Mouse (Mus musculus) kidney, postnatal 10 days (tissue): Measurements from ENCODE around the gene Stk10.
A peak's percentile ranks its signal among the peaks of the same experiment; 100 is the strongest.

Experiments
- DNase-seq: peaks from one replicate; pipeline ENCODE4 v3.0.0; 2021; ENCODE audit warnings: mixed read lengths

Gene Stk10

DNA sequence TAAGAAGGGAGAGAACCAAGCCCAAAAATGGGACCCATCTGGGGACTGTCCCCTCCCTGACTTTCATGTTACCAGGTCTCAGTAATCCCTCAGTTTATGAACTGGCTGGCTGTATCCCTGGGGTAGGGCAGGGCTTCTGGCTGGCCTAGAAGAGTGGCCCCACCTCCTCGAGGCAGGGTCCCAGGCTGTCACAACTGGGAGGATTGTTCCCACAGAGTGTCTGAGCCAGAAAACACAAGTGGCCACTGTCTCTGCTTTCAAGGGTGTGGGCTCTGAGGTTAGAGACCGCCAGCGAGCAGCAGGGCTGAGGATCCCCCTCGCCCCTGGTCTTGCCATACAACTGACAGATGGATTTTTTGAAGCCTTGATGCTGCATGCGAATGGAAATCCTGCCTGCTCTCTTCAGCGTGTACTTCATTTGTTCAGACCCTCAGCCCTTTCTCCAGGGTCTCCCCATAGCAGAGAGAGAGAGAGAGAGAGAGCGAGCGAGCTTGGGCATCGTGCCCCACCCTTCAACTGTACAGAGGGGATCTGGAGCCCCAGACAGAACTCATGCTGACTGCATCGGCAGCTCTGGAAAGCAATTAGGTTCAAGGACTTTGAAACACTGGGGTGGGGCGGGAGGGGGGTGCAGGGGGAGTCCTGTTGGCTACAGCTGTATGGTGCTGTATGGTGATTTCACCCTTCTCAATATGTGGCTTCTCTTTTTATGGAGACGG is 18.6 kb downstream of the Stk10 start:
- DNase-seq, result no peak

DNA sequence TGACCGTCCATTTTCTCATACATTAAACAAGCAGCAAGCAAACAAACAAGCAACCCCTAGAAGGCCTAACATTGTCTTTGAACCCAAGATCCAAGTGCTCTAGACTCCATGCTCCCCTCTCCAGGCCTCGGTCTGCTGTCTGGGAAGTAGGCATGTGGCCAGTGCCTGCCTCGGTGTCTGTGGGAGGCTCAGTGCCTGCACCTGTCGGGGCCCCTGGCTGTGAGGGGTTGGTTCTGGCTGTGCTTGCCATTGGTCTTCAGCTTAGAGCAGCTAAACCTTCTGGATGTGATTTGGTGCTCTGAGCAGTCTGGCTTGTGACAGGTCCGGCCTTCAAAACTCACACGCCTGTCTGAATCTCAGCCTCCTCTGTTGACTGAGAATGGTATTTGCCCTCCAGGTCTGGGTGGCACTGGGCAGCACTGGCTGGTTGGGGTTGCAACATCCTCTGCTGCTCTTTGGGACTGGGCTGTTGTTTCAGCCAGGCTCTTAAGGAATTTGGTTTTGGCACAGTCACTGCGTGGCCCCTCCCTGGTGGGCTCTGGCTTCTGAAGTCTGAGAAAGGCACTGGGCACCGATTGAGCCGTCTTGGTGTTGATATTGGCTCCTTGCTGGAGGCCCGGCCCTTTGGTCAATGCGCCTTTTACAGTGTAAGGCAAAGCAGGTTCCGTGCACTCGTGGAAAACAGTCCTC is 19.4 kb downstream of the Stk10 start:
- peak; percentile 57 for DNase-seq

DNA sequence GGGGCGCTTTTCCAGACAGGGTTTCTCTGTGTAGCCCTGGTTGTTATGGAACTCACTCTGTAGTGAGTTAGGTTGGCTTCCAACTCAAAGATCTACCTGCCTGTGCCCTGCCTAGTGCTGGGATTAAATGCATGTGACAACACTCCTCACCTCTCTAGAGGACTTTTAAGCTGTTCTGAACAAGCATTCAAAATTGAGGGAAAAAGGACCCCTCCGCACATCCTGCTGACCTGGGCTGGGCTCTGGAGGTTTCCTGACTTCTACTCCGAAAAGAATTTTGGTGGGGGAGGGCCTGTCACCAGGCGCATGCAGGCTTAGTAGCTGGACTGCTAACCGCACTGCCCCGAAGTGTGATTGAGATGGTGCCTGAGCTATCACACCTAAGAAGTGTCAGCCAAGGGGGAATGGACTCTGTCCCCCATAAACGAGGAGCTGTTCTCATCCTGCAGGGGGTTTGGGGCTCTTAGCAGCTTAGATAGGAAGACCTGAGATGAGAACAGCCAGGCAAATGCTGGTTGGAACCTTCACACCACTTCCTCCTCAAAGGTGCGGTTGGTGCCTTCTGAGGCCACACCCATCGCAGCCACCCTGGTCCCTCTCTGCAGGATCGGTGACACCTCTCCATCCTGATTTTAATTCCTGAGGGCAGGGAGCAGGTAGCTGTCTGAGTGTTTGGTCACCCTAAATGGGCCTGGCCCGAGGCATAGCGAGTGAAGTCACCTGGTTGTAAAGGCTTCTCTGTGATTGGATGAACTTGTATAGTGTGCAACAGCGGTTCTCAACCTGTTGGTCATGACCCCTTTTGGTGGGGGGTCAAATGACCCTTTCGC is 20.4 kb downstream of the Stk10 start:
- DNase-seq, result no peak

DNA sequence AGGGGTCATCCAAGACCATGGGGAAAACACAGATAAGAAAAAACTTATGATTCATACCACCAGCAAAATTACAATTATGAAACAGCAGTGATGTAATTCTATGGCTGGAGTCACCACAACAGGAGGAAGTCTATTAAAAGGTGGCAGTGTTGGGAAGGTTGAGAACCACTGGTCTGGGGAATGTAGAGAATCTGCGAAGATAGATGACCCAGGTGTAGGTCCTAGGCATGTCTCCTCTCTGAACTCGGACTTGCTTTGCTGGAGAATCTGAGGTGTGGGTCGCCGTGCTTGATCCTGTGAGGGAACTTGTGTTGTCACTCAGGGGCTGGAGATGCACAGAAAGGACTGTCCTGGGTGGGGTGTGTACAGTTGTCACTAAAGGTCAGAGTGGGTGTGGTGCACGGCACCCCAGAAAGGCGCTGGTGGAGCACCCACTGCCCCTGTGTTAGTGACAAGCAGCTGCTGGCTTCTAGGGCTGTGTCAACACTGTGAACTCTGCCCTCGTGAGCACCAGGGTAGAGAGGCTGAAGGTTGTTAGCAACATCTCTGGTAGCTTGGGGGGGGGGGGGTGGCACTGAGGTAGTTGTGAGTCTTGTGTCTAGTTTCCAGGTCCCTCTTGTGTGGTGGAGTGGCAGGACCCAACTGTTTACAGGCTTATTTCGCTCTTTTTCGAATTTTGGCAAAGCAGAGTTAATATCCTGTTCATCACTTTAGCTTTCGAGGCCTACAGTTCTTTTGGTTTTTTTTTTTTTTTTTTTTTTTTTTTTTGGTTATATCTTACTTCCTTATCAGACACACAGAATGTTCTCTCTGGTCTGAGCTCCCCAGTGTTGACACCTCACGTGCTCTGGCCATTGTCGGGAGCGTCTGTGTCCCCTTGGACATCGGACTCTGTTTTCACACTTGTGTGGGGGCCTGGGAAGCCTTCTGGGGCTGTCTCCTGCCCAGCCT is 21.3 kb downstream of the Stk10 start:
- no peak for DNase-seq

DNA sequence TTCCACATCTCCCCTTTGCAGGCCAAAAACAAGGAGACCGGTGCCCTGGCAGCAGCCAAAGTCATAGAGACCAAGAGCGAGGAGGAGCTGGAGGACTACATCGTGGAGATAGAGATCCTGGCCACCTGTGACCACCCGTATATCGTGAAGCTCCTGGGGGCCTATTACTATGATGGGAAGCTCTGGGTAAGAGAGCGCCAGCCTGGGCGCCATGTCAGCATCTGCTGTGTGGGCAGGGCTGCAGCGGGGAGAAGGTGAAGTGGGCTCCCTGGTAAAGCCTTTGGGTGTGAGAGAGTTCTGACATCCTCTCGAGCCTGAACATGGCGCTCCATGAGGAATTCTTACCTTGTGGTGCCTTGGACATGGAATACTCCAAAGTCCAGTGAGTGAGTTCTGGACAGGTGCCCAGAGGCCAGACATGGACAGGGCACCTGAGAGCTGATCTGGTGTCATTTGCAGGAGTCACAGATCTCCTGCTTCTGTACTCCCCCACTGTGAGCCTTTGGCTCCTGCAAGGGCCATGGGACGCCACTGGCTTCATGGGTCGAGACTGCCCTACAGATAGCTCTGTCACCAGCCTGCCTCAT is 22.1 kb downstream of the Stk10 start:
- no peak for DNase-seq

DNA sequence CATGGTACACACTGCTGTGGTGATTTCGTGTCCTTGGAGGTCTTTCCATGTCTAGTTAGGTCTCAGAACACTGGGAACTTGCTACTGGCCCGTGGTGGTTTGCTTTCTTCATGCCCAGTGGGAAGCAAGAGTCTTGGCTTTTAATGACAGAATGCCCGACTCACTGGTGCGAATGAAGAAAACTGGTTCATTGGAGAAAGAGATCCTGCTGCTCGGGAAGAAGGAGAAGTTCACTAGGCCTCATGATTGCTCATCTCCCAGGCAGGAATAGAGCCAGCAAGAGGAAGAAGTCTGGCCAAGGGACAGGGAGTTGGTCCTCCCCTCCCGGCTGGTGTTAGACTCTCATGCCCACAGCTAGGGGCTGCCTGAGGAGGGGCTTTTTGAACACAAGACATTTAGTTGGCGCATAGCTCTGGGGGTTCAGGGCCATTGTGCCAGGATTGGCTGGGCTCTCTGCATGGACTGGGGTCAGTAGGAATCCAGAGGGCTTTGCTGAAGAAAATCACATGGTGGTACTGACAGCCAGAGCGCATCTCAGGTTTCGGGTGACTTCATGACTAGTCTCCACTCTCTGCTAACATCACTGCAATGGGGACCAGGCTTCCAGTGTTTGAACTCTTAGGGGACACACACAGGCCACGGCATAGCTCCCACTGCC is 23.4 kb downstream of the Stk10 start:
- DNase-seq, result no peak

DNA sequence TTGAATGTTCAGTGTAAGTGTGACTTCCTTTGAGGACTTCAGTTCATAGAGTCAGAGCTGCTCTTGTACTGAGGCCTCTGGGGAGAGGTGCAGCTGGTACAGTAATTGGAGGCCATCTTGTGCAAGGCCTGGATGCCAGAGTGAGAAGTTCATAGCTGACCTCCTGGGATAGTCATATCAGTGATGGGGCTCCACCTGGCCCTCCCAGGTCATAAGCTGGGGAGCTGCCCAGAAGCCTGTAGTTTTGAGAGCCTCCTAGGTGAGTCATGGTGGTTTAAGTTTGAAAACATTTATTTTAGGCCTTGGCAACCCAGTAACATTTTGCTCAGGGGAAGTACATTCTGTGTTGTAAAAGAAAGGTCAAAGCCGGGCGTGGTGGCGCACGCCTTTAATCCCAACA is 24.9 kb downstream of the Stk10 start:
- DNase-seq, result no peak

DNA sequence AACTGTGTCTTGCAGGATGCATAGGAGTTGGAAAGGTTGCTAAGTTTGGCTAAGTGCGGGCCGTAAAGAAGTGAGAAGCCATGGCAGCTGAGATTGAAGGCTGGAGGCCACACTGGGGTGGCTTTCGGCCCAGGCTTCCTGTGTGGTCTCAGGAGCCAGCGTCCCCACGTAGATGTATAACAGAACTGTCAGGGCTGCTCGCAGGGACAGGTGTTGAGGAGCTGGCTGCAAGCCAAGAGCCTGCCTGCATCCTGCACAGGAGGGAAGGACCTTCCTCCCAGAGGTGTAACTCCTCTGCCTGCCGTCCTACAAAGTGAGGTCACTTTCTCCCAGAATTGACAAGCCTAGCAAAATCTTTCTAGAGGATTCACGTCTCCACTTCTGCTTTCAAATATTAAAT is 25.6 kb downstream of the Stk10 start:
- peak; percentile 64 for DNase-seq

DNA sequence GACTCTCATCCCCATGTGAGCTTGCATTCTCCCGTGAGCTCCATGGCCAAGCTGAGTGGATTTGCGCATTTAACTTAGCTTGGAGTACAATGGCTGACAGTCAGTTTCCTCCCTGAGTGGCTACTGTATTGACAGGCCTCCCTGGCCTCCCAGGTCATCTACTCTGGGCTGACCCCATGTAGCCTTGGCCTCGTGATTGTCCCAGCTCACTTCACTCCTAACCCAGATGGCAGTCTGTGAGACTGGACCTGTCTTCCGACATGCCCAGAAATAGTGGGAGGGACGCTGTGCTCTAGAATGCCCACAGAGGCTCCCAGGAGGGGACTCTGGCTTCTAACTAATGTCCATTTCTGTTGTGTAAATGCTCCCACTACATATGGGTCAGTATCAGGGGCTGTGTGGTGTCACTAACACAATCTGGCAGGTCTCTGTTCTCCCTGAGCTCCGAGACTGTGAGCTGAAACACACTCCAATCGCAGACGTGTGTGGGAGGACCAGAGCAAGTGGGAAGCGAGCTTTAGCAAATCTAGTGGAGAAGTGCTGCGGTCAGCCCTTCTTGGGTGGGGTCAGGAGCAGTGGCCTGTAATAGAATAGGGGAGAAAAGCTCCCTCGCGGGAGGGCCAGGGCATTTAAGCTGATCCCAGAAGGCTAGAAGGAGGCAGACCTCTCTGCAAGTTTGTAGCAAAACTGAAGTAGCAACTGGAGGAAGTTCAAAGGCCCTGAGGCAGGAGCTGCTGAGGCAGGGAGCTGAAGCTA is 27.1 kb downstream of the Stk10 start:
- no peak for DNase-seq

DNA sequence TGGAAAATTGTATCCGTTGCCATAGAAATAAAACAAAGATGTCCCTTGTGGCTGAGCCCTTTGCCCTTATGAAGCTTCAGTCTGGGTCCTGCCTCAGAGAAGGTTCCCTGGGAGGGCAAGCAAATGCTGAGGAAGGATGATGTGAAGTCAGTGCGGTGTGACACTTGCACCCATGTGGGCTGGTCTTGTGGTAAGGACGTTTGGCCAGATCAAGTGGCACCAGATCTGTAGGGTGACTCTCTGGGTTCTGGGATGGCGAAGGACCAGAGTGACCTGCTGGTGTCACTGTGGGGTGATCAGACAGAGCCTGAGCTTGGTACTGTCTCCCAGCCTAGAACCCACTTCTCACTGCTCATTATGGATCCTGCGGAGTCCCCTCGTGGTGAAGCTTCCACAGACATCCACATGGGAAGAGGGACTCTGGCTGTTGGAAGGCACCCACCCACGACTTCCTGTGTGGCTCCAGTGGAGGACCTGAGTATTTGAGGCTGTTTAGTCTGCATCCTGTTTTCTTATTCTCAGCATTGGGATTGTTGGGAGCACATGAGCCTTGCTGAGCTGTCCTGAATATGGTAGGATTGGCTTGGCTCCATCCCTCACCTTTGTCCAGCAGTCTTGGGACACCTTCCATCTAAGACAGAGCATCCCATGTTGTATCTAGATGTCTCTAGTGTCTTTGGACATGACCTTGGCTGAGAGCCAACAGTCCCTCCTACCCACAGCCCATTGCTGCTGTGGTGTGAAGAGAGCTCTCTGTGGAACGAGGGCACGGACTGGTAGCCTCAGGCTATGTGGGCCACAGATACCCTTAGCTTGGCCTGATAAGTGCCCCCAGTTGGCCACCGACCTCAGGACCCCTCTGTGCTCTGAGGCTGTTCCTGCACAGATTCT is 28.6 kb downstream of the Stk10 start:
- no peak for DNase-seq

DNA sequence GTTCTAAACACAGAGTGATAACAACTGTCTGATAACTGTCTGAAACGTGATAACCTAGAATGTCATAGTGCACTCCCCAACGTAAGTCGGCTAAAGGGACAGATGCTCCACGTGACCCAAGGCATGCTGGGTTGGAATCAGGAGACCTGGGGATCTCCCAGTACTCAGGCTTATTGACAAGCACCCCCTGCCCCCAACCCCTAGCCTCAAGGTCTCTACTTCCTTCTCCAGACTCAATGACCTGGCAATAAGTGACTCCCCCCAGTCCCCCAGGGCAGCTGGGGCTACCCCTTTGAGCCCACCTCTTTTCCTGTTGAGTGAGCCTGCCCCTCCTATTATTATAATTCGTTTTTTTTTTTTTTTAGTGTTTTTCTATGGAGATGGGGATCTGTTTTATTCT is 29.6 kb downstream of the Stk10 start:
- DNase-seq, result no peak

DNA sequence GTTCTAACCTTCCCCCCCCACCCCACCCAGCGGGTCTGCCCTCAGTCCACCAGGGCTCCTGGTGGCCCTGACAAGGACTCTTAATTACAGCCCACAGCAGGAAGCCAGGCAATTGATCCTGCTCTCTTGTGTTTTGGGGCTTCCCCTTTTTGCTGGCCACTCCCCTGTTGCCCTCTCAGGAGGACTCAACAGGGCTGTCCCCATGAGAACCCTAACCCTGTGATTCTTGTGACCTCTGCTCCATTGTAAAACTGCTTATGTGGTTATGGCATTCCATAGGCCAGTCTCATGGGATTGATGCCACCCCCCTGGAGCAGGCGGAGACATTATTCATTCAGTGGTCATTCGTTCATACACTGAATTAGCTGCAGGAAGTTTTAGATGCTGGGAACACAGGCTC is 30.6 kb downstream of the Stk10 start:
- no peak for DNase-seq

DNA sequence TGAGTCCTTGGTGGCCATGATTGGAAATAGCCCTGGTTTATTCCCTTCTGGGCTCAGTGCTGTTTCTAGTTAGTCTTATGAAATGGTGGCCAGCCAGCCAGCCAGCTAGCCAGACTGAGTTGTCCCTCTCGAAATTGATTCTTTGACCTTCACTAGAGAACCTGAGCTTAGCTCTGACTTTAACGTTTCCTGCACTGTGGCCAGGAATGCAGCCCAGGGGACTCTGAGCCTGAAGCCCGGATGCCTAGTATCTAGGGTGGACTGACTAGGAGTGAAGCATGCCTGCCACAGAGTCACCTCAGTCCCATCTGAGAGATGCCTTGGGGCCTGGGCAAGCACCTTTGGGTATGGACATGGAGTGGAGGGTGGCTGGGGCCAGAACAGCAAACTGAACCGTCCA is 31.5 kb downstream of the Stk10 start:
- no peak for DNase-seq

DNA sequence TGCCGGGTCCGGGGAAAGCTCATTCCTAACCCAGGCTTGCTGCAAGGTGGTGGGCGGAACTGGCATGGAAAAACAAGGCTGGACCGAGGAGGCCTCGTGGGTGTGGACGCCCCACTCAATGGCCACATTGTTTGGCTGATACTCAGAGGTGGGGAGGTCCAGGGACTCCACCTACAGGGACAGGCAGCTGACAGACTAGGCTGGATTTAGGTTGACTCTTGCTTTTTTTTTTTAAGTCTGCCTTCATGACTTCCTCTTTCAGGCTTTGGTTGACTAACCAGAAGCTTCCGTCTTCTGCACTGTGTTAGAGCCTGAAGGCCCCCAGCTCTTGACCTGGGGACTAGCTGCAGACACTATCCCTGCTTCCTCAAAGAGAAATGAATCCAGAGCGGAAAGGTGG is 32.0 kb downstream of the Stk10 start:
- DNase-seq, result peak; percentile 15

DNA sequence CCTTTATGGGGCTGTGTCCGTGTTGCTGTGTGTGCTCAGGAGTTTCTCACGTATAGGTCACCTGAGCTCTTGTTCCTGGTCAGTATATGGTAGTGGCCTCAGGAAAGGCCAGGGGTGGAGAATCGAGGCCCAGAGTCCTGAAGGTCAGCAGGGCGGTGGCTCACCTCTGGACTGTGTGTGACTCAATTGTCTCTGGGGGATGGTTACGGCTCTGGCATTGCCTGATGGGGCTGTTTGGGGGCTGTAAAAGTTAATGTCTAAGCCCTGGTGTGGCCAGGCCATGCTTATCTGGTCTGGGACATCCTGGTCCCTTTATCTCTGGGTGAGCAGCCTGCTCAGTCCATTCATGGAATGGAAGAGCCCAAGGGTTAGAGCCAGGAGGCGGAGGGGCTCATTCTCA is 33.1 kb downstream of the Stk10 start:
- no peak for DNase-seq

DNA sequence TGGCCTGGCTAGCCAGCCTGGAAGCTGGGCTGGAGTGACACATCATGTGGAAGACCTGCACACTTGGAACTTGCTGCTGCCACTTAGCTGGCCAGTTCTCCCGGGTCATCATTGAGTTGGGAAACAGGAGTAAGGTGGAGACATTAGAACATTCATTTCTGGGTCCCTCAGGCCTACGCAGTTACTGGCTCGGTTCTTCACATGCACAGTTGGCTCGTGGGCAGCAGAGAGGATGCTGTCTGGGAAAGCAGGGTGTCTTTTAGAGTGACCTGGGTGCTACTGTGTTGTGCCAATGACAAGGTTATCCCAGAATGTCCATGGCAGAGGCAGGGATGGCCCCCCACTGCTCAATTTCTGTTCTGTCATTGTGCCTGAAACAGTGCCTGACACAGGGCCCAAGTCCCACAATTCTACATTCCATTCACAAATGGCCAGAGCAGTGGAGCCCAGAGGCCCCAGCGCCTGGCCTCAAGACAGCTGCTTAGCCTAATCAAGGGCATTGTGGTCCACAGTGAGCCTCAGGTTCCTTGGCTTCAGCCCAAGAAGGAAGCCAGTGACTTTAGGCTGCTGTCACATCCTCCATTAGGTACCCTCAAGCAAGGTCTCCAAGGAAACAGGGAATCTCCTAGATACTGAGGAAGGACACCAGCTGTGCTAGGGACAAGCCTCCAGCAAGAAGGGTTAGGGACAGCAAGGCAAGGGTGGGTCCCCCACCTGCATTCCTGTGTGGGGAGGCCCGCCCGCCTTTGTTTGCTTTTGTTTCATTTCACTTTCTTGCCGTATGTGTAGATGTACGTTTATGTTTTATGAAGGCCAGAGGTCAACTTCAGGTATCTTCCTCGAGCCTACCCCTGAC is 34.1 kb downstream of the Stk10 start:
- no peak for DNase-seq

DNA sequence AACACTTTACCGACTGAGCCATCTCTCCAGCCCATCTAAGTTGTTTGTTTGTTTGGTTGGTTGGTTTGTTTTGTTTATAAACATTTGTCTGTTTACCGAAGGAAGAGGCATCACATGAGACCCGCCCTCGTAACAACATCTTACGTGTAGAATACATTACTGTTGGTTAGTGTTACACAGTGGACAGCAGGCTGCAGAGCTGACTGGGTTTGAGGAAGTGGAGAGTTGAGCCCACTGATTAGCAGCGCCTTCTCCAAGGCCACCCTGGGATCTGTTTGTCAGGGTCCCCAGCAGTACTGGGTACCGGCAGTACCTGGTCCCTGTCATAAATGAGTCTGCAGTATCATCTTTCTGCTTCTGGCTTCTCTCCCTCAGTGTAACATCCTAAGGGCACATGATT is 35.0 kb downstream of the Stk10 start:
- no peak for DNase-seq

DNA sequence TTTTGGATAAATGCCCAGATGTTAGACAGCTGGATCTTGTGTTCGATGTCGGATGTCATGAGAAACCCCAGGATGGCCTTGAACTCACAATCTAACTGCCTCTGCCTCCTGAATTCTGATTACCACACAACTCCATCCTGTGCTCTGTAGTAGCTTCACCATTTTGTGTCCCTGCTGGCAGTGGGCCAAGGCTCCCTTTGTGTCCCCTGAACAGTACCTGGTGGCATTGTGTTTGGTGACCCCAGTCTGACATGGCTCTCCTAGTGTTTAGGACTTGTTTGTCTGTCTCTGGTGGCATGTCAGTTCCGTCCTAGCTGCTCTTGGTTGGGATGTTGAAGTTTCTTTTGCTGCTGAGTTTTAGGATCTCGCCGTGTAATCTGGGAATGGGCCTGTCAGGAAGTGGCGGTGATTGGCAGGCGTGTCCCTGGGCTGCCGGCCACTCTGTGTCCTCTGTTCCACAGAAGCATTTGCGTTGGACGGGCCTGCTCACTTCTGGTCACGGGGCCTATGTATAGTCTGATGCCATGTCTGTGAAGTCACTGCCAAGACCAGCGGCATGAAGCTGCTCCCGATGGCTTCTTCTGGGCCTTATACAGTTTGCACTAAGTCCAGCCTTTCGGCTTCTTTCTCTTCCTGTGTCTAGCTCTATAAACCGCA is 35.7 kb downstream of the Stk10 start:
- DNase-seq, result no peak
